Mouse (Mus musculus) ES-Bruce4 (cell line): ENCODE measurements at regions not wholly inside any gene's neighbourhood (a gene's known extent, or its start where the extent isn't known, plus 50 kb on each side); places are given as distances from the start of the nearest gene placed in this dataset.

Source experiments
- CTCF ChIP-seq: IDR thresholded peaks from one replicate; pipeline ENCODE4 v1.8.1; 2011; ENCODE audit warnings: low read depth, low read length
- EP300 ChIP-seq: IDR thresholded peaks from 2 replicates; pipeline ENCODE4 v1.6.1; 2011; ENCODE audit warnings: low read depth, low read length; ENCODE audit not compliant: insufficient read depth

DNA sequence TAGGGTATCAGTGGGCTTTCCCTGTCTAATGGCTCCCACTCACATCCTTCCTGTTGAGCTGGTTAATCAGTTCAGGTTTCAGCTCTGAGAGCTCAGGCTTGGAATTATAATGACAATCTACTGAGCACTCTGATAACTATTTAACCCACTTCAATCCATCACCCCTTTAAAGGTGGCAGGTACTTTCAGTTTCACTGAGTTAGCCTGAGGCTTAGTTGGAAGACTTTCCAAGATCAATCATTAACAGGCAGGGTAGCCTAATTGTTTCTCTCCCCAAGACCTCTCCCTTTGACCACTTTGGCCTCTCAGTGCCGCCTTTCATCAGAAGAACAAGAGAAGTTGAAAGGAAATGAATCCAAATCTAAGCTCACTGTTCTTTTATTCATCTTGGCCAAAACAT lies 99.1 kb downstream of the Mbl2 start:
- no peak for TF ChIP-seq CTCF
- TF ChIP-seq EP300: no peak
